Mouse (Mus musculus) heart, postnatal 25 days (tissue): ENCODE results near the gene Sh3bgrl. TPM values are rescaled to one million over a fixed set of nuclear protein-coding genes. Genes with fewer than 3 reads are reported as not detected.

Experiments
- DNase-seq: peaks from one replicate; pipeline ENCODE4 v3.0.0; 2022; ENCODE audit warnings: low spot score
- intact Hi-C: fragments of 180-260 bp; cut with DNase I; formaldehyde crosslinking; loops from one replicate; pipeline ENCODE4 v1.15.1; 2025
- total RNA-seq, 2 experiments: library from RNA; stranded (reverse); gene quantifications; 2 replicates each; pipeline ENCODE4 v1.2.3; 2021

Gene Sh3bgrl
- total RNA-seq, 2 experiments from 2014 or later: 33.6 to 38.3 TPM

DNA sequence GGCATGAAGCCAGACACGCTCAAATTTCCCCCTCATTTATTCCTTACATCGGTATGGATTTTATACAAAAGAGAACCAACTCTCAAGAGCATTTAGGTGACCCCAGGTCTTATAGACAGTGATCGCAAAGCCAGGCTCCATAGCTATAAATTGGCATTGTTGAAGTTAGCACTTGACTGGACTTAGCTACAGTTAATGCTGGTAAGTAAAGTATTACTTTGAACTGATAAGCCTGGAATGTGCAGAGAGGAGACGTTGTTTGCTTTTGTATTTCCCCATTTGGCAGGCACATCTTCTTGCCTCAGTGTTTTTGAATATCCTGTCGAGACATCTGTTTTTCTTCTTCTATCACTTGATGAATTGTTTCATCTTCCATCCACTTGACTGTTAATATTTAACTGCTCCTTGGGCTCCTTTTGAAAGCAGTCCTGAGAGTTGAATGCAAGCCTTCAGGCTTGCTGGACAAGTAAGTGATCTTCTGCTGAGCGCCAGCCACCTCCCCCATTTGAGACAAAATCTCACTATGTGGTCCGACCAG, 32.5 kb downstream of the Sh3bgrl start:
- intact Hi-C loops: no loop called here

DNA sequence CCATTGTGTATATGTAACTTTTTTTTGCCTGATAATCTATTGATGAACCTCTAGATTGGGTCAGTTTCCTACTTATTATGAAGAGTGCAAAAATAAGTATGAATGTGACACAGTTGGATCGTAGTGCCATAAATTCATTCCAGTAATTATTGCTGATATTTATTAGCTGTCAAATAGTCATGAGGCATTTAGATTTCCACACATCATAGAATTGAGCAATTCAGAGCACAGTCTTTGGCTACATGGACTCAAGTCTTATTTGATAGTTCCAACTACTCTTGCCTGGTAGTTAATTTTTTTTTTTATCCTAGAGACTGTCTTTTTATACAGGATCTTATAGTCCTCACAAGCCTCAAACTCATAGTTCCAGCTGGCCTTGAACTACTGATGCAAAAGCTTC, 34.9 kb downstream of the Sh3bgrl start:
- intact Hi-C loops: loop anchor here (5.0 kb wide), 1 partner anchor 33 kb away; the partner anchor contains the start of gene Sh3bgrl
- no peak for DNase-seq

More for the DNA sequence above, 32.5 kb downstream of the Sh3bgrl start:
- DNase-seq: no peak

DNA sequence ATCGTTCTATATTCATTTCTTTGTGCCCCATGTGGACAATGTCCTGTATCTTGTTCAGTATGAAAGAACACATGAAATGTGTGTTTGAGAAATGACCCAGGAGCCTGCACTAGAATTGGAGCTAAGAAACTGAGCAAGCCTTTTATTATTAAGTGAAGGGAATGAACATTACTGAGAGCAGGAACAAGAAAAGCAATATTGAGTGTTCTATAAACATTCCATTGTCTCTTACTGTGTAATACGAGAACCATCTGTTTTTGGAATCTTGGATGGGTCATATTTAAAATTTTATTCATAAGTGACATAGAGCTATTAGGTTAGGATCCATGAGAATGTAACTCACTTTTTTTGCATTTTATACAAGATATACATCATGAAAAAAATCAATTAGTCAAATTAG, 36.7 kb downstream of the Sh3bgrl start:
- DNase-seq: no peak
- intact Hi-C loops: loop anchor here (5.0 kb wide), 1 partner anchor 35 kb away; the partner anchor contains the start of gene Sh3bgrl

DNA sequence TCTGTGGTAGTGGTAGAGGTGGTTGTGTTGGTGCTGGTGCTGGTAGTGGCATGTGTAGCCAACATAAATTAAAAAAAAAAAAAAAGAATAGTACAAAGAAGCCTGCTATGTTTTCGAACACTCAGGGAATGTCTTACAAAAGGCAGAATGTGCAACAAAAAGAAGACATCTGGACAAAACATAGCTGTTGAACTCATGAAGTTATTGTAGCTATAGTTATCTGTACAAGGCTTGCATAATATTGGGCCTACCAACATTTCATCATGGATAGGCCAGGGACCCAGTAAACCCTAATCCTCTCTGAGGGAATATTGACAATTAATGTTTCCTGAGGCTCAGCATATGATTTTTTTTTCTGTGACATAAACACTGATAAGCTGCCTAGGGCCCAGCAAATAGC, 37.3 kb downstream of the Sh3bgrl start:
- intact Hi-C loops: loop anchor here (5.0 kb wide), 1 partner anchor 35 kb away; the partner anchor contains the start of gene Sh3bgrl
- DNase-seq: no peak

DNA sequence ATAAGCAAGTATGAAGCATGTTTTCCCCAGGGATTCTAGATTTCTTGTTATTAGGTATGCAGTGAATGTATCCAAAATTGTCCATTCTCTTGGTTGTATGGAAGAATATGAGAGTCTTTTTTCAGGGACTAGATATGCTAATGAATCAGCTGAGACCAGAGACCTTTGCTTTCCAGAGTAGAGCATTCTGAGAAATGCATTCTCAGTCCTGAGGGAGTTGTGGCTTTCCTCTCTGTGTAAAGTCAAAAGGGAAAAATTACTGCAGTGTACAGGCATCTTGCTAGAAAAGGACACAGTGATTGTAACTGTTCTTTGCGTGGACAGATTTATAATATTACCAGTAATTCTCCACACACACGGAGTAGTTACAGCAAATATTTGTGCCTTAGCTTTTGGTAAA, 38.3 kb downstream of the Sh3bgrl start:
- intact Hi-C loops: loop anchor here (5.0 kb wide), 1 partner anchor 36 kb away; the partner anchor contains the start of gene Sh3bgrl
- DNase-seq: no peak

DNA sequence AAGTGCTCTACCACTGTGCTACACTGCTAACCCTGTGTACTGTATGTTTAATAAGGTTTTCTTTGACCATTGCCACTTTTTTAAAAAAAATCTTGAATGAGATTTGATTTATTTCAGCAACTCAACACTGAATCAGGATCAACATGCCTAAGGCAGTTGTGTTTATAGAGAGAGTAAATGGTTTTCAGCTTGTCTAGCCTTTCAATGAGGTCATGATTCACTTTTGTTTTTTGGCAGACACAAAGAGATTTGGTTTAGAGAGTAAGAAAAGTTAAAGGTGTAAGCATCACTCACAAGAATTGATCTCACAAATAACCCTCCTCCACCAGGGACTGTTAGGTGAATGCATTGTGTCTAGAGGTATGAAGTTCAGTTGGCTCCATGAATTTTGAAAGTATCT, 41.1 kb downstream of the Sh3bgrl start:
- DNase-seq: no peak
- intact Hi-C loops: no loop called here

DNA sequence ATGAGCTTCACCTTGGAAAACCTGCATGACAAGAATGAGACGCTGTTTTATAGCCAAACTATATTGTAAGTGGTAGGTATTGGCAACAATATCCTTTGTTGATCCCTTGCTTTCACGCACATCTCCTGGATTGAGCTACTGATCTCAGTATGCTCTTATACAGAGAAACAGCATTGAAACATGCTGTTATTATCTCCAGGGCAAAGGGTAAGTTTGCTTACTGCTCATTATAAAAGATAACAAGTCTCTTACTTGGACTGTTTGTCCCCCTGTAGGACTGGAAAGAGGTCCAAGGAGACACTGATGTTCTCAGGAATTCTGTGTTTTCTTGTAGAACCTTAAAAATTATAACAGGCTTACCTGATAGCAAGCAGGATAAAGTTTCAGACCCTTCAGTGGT, 41.7 kb downstream of the Sh3bgrl start:
- intact Hi-C loops: no loop called here
- DNase-seq: no peak

DNA sequence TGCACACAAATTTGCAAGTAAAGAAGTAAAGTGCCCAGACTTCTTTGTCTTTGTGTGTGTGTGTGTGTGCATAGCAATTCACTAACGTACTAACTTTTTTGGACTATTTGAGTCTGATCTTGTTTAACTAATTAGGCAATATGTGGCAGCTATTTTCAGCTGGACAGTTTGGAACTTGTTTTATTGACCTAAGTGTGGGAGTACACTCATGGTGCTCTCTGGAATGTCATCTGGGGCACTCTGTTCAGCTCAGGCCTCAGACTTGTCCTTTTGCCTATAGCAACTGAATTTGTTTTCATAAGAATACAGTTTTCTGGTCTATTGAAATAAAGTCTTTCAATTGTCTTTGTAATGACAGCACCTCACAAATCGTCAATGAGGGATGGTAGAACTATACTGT, 42.1 kb downstream of the Sh3bgrl start:
- intact Hi-C loops: no loop called here
- no peak for DNase-seq

DNA sequence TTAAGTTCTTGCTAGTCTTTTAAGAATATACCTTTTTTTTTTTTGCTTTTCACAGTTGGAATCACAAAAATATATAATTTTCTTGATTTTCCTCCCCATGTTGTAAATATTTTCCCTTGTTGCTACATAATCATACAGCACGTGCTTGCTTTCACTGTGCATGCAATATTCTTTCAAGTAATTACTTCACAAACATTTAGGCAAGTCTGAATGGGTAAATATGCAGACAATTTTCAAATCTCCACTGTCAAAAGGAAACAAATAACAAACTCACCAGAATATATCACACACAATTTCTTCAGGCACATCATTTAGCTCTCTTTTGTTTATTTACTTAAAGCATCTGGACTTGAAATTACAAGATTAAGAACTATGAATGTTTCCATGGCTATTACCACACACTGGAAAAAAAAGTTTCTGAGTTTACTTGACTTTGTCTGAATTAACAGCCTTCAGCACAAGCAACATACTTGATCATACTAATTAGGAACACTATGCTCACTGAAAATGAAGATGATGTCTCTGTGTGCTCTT, 46.2 kb downstream of the Sh3bgrl start:
- no peak for DNase-seq
- intact Hi-C loops: no loop called here

DNA sequence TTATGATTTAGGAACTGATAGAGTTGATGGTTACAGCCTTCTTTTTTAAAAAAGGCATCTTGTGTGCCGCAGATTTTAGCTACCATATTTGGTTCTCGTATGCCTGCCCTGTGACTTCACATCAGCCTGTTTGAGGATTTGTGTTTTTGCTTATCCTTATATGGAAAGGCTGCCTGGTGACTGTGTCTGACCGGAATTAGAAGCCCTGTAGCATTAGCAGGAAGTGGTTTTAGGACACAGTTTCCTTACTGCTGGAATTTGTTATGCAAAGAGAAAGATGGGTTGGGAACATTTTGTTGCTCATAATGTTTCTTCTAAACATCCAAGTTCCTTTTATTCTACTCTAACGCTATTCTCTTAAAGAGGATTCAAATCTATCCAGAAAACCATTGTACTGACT, 47.1 kb downstream of the Sh3bgrl start:
- intact Hi-C loops: no loop called here
- DNase-seq: no peak

DNA sequence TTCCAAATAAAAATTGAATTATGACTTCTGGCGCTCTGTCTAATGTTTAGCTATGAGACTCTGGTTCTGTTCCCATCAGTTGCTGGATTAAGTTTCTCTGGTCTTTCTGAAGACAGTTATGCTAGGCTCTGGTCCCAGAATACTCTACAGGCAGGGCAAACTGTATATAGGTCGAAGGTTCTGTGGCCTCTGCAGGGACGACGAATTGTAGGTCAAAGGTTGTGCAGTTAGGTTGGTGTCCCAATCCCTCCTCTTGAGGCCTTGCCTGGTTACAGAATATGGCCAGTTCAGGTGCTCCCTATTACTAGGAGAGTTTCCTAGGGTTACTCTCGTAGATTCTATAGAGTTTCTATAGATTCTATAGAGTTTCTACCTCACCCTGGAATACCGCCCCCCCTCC, 50.6 kb downstream of the Sh3bgrl start:
- intact Hi-C loops: no loop called here
- no peak for DNase-seq

DNA sequence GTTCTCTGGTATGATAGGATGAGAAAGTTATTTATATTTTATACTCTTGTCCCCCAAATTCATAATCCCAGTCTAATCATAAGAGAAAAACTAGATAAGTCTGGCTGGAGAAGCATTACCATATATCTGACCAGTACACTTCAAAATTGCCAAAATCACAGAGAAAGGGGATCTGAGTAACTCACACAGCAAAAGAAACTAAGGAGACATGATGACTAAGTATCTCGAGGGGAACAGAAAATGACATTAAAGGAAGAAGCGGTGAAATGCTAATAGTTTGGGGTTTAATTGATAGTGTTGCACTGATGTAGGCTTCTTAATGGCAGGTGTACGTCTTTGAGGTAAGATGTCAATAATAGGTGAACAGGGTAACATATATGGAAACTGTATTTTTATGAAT, 51.9 kb downstream of the Sh3bgrl start:
- no peak for DNase-seq

DNA sequence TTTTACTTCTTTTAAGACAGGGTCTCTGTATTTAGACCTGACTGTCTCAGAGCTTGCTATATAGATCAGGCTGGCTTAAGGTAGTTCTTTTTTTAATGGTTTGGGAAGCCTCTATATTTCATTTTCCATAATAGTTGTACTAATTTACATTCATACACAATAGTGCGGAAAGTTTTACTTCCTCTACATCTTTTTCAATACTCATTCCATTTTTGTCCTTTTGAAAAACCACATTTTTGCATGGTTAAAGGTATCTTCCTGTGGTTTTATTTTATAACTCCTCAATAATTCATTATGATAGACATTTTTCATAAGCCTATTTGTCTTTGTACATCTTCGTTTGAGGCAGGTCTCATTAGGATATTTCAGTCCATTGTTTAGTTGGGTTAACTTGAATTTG, 56.1 kb downstream of the Sh3bgrl start:
- no peak for DNase-seq
- intact Hi-C loops: no loop called here

More for the DNA sequence above, 51.9 kb downstream of the Sh3bgrl start:
- intact Hi-C loops: no loop called here

DNA sequence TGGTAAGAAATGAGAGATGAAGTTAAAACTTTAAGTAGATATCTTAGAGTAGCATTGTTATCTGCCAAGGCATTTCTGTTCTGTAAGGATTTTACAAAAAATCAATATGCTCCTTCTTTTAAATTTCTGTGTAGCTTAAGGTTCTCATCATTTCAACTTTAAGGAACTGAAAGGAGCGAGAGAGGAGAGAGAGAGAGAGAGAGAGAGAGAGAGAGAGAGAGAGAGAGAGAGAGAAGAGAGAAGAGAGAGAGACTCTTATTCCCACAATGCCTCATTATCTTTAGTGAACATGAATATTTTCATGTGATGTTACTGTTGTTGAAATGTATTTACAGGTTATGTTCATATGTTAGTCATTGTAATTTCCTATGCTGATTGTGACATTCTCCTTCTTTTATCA, 65.2 kb downstream of the Sh3bgrl start:
- intact Hi-C loops: no loop called here

DNA sequence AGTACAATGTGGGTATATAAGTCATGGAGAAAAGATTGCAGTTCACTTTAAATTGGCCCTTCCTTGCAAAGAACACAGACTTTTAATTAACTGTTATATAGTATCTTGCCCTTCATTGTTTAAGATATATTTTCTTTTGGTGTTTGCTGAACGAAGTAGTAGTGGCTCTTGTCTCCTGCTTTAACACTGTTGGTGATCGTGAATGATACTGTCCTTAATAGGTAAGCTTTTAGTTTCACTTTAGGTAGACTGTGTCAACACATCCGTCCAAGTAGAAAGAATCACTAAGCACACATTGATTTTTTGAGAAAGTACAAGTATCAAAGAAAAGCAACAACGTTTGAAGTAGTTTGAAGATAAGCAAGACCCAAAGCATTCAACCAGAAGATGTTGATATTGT, 65.7 kb downstream of the Sh3bgrl start:
- intact Hi-C loops: no loop called here
- DNase-seq: no peak

More for the DNA sequence above, 65.2 kb downstream of the Sh3bgrl start:
- DNase-seq: no peak

DNA sequence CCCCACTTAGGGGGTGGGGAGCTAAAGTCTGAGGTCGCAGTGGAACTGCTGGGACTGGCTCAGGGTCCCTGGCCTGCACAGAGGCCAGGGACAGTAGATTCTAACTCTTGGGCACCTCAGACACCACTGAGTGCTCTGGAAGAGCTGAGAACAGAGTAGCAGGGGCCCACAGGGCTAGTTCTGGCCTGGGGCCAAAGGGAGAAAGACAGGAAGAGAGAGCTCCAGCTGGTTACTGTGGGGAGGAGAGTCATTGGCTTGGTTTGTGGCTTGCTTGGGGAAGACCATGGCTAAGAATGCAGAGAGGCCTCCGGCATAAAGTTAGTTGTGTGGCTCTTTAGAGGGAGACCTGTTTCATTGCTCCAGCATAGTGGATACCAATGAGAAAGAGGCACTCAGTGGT, 79.9 kb downstream of the Sh3bgrl start:
- intact Hi-C loops: no loop called here
- no peak for DNase-seq

DNA sequence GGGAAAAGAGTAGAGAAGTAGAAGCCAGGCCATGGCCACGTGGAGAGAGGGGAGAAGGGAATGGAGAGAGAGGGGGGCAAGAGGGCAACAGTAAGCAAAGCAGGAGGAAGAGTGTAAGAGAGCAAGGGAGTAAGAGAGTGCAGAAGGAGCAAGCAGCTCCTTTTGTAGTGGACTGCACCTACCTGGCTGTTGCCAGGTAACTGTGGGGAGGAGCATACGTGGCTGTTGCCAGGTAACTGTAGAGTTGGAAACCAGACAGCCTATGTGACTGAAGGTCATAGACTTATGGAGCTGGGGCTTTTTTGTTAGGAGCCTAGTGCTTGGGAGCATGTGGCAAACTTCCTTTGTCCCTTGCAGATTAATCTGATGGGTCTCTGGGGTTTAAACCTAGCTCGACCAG, 80.3 kb downstream of the Sh3bgrl start:
- no peak for DNase-seq
- intact Hi-C loops: no loop called here

DNA sequence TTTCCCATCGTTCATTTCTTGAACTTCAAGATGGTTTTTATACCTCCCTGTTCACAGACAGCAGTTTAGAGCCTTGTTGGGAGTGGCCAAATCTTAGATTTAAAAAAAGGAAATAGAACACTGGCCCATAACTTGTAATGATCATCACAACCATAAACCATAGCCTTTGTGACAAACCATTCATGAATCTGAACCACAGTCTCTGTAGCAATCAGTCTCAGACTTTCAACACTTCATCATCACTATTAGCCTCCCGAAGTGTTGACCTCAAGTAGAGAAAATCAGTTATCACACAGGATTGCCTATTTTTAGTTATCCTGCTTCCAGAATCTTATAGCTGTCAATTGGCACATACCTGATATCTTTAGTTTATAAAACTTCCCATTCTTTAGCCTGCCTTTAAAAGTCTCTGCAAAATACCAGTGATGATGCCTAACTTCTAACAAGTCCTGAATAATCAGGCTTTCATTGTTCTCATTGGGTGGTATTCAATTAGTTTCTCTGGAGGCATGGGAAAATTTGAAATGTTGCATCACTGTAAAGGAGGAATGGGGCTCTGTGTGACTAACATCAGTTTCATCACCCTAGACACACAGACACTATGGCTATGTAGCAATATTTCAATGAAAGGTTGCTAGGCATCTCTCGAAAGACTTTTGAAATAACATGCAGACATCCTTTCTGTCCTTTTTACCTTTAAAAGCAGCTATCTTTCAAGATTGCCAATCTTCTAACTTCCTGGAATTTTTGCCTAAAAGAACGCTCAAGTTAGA, 89.7 kb downstream of the Sh3bgrl start:
- no peak for DNase-seq
- intact Hi-C loops: loop anchor here (10.0 kb wide), 1 partner anchor 90 kb away; the partner anchor contains the start of gene Sh3bgrl

DNA sequence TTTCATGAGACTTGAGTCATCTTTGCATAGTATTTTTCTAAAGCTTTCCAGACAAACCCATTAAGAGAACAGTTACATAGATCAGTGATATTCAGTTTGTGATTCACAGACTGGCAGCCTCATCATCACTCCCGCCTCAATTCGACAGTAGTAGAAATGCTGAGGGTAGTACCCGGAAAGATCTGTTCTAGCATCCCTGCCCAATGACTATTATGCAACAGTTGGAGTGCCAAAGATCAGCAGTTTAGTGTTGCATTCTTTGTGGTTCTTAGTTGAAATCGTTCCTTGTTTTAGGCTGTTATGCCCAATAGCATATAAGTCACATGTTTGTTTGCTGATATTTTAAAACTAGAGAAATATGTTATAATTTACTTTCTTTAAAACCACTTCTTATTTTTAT, 94.4 kb downstream of the Sh3bgrl start:
- intact Hi-C loops: loop anchor here (10.0 kb wide), 1 partner anchor 95 kb away; the partner anchor contains the start of gene Sh3bgrl
- no peak for DNase-seq

DNA sequence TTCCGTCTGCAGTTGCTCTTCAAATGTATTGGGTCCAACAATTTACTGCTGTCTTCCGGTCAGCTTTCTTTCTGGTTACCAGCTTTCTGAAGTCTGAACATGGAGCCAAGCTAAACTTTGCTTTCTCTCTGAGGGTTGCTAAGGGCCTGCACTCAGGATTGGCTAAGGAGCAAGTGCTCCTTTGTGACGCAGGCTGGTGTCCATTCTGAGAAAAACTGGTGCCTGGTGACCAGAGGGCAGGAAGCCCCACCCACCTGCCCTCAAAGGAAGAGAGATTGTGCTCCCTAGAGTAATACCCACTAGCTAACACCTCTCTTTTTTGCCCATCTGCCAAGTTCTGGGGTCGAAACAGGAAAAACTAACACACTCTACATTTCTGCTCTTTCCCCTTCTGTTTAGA, 95.8 kb downstream of the Sh3bgrl start:
- intact Hi-C loops: no loop called here
- peak; percentile 40 for DNase-seq

DNA sequence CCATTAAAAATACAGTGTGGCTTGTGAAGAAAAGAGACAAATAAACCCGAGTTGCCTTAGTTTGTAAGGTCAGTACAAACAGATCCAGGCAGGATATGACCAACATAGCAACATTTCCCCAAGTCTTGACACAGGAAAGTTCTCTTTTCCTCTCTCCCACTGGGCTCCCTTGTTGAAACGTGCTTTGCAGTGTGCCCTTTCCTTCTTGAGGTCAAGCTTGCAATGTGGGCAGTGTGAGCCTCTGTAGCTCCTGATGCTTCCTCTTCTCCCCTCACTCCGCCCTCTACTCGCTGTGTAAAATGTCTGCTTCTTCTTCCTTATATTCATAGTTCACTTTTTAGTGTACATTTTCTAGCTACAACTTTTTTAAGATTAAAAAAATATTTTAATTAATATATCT, 96.3 kb downstream of the Sh3bgrl start:
- intact Hi-C loops: no loop called here
- peak; percentile 5 for DNase-seq
